Mouse (Mus musculus): ENCODE results near the gene Mybph. TPM values are rescaled to one million over a fixed set of nuclear protein-coding genes. Genes with fewer than 3 reads are reported as not detected.

Mybph gene
- total RNA-seq, 2 experiments from 2014 or later, result 0.27 TPM; not detected in 1

- no peak for DNase-seq (ENCODE audit: low spot score in 2 of 2)
- intact Hi-C loops (cut with DNase I), result no loop called here
These were observed 15.3 kb upstream of the Mybph start for GRCm38 (mm10) chr1:134177976-134178375.

- intact Hi-C loops (cut with DNase I), result no loop called here
- no peak for DNase-seq (ENCODE audit: low spot score in 2 of 2)
These were observed 11.2 kb upstream of the Mybph start, which contains the start of gene Chil1 for GRCm38 (mm10) chr1:134182025-134182424. TSS of gene Chil1 (plus strand) at chr1:134182176.

GRCm38 (mm10) chr1:134184089-134184488 lies 9.2 kb upstream of the Mybph start:
- intact Hi-C loops (cut with DNase I), result no loop called here
- no peak for DNase-seq (ENCODE audit: low spot score in 2 of 2)

- DNase-seq (ENCODE audit: low spot score in 2 of 2), result no peak
- intact Hi-C loops (cut with DNase I), result no loop called here
These were observed 5.0 kb upstream of the Mybph start for GRCm38 (mm10) chr1:134188217-134188616.

DNA sequence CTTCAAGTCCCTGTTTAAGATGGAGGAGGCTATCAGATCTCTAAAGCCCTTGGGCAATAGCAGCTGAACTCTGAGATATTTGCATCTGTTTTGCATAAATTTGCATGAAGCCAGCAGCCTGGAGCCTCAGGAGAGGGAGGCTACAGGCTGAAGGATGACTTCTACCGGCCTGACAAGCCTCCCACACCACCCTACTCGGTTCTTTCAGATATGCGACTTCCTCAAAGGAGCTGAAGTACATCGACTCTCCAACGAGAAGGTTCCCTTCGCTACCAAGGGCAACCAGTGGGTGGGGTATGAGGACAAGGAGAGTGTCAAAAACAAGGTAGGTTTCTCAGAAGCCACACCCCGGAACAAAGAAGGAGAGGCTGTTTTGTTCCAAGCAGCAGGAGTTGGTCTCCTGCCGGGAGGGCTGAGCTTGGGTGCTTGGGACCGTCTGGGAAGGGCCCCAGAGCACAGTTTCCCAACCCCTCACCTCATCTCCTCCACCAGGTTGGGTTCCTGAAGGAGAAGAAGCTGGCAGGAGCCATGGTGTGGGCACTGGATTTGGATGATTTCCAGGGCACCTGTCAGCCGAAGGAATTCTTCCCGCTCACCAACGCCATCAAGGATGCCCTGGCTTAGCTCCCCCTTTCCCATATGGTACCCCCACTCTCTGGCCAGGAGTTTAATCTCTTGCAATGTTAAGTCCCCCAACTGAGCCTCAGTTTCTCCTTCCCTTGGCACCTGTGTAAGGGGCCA lies 4.1 kb upstream of the Mybph start:
- intact Hi-C loops (cut with DNase I), result no loop called here
- DNase-seq (ENCODE audit: low spot score in 2 of 2), result no peak

GRCm38 (mm10) chr1:134191192-134191591 lies 2.1 kb upstream of the Mybph start:
- intact Hi-C loops (cut with DNase I), result no loop called here
- no peak for DNase-seq (ENCODE audit: low spot score in 2 of 2)

DNA sequence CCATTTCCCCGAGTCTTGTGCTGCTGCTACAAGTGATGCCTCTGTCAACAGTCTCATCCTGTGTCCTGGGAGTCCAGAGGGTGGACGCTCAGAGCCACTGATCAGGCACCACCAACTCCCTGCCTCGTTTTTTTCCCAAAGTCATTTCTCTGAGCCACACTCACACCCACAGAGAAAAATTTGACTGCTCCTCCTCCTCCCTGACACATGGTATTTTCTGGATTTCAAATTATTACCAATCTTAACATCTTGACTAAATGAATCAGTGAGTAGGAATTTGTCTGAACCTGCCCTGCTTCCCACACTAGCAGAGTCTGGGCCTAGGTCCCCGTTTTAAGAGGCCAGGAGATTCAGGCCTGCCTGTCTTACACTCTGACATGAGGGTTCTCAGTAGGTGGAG lies 1.2 kb upstream of the Mybph start:
- intact Hi-C loops (cut with DNase I), result no loop called here
- no peak for DNase-seq (ENCODE audit: low spot score in 2 of 2)

DNA sequence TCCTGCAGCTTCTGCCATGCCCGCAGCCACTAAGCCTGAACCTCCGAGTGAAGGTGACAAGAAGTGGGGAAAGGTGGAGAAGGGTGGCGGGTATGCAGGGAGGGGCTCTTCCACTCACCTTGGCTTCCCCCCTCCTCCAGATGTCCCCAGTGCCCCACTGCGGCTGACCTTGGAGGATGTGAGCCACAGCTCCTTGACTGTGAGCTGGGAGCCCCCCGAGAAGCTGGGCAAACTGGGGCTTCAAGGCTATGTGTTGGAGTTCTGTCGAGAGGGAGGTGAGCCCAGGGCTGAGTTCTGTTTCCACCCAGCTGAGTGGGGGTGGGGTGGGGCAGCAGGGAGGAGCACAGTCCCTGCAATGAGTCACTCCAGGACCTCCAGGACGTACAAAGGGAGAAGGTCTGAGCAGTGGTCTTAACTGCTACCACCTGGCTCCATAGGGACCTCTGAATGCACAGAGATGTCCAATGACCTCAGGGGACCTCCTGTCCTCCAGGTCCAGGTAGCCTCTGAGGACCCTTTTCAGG lies 488 bp downstream of the Mybph start:
- DNase-seq (ENCODE audit: low spot score in 2 of 2), result no peak
- intact Hi-C loops (cut with DNase I), result no loop called here

- DNase-seq (ENCODE audit: low spot score in 2 of 2), result no peak
- intact Hi-C loops (cut with DNase I), result loop anchor here (5.0 kb wide), 2 partner anchors 42 to 138 kb away; partner anchors contain the start of gene Ppfia4
These were observed 1.2 kb downstream of the Mybph start for GRCm38 (mm10) chr1:134194298-134195022.

GRCm38 (mm10) chr1:134195117-134195516 lies 1.9 kb downstream of the Mybph start:
- intact Hi-C loops (cut with DNase I), result loop anchor here (5.0 kb wide), 2 partner anchors 43 to 137 kb away; partner anchors contain the start of gene Ppfia4
- DNase-seq (ENCODE audit: low spot score in 2 of 2), result no peak

- intact Hi-C loops (cut with DNase I), result loop anchor here (5.0 kb wide), 2 partner anchors 43 to 137 kb away; partner anchors contain the start of gene Ppfia4
- DNase-seq (ENCODE audit: low spot score in 2 of 2), result peak in 1 of 2 experiments; percentile 55
These were observed 2.3 kb downstream of the Mybph start for GRCm38 (mm10) chr1:134195571-134195970.

- DNase-seq (ENCODE audit: low spot score in 2 of 2), result no peak
- intact Hi-C loops (cut with DNase I), result loop anchor here (5.0 kb wide), 2 partner anchors 44 to 136 kb away; partner anchors contain the start of gene Ppfia4
These were observed 2.7 kb downstream of the Mybph start for GRCm38 (mm10) chr1:134195979-134196378.

DNA sequence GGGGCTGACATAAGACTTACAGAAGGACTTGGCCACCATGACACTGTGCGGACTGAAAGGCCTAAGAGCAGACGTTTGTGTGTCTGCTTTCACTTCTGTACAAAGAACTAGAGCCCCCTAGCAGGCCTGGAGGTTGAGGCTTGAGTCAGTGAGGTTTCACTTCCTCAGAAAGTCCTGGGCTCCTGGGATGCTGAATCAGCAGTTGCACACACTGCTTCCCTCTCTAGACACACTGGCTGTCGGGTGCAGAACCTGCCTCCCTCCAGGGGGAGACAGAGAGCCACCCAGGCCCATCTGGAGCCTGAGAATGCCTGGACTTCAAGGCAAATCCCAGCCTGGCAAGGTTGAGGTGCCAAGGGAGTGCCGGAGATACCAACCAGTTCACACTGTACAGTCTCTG lies 3.1 kb downstream of the Mybph start:
- peak; percentile 76 to 80 for DNase-seq (ENCODE audit: low spot score in 2 of 2)
- intact Hi-C loops (cut with DNase I), result loop anchor here (5.0 kb wide), 2 partner anchors 44 to 136 kb away; partner anchors contain the start of gene Ppfia4

- intact Hi-C loops (cut with DNase I), result loop anchor here (5.0 kb wide), 2 partner anchors 45 to 135 kb away; partner anchors contain the start of gene Ppfia4
- DNase-seq (ENCODE audit: low spot score in 2 of 2), result no peak
These were observed 4.2 kb downstream of the Mybph start for GRCm38 (mm10) chr1:134197325-134197982.

GRCm38 (mm10) chr1:134198197-134198995 lies 5.1 kb downstream of the Mybph start:
- intact Hi-C loops (cut with DNase I), result loop anchor here (5.0 kb wide), 2 partner anchors 46 to 134 kb away; partner anchors contain the start of gene Ppfia4
- no peak for DNase-seq (ENCODE audit: low spot score in 2 of 2)

- no peak for DNase-seq (ENCODE audit: low spot score in 2 of 2)
- intact Hi-C loops (cut with DNase I), result loop anchor here (2.0 kb wide), 1 partner anchor 34 kb away; the partner anchor contains the start of gene Adora1
These were observed 7.2 kb downstream of the Mybph start for GRCm38 (mm10) chr1:134200481-134200880.

DNA sequence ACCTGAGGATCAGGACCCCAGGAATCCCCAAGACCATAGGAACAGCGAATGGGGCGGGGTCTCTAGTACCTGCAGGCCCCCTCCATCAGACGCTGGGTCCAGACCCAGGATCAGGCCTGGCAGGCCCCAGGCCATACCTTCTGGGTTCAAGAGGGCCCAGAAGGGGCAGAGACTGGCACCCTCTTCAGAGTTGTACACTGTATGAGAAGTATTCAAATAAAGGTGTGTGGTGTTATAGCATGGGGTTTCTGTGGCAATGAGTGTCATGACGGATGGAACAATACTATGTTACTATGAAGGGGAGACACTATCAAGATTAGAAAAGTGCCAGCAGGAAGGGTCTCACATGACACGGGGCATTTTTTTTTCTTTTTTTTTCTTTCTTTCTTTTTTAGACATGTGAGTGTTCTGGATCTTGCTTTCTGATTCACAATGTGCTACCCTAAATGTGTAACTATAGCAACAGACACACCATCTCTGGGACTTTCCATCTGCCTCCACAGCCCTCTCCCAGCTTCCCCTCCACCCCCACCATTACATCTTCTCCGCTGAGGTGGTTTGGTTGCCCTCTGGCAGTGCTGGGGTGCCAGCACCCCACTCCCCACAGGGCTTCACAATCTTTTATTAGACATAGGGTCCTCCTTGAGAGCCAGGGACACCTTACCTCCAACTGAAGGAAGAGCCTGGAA lies 7.9 kb downstream of the Mybph start:
- DNase-seq (ENCODE audit: low spot score in 2 of 2), result no peak

More for the DNA sequence above, 7.9 kb downstream of the Mybph start:
- intact Hi-C loops (cut with DNase I), result loop anchor here (2.0 kb wide), 1 partner anchor 34 kb away; the partner anchor contains the start of gene Adora1
